ENCODE assay signal across 8 mouse cellular contexts in genomic region chr19:5715793-5716688, GRCm38 (mm10). TPM values are rescaled to one million over a fixed set of nuclear protein-coding genes. Genes with fewer than 3 reads are reported as not detected.
DNase-seq lines count a peak whose midpoint lies in the region; ATAC-seq and TF ChIP-seq lines count a peak whose summit lies in the region.

No protein-coding gene starts in this region.

- H3K9ac ChIP-seq in hindbrain, embryonic 15.5 days: peak overlapping the region; percentile 31
- no peak overlapping the region for H3K9ac ChIP-seq in liver, adult 2 months (ENCODE audit: low read depth, low read length)
- H3K9ac ChIP-seq in midbrain, postnatal 0 days (replicated peaks; ENCODE audit: low read length, poor library complexity, severe bottlenecking): peak overlapping the region; percentile 60

- H3K36me3 ChIP-seq in hindbrain, embryonic 15.5 days: peaks cover 34% of the 10 kb centered on the region
- H3K36me3 ChIP-seq in liver, adult 2 months (ENCODE audit: control insufficient read depth, insufficient read depth, low read length): peaks cover 2% of the 10 kb centered on the region; the same call in 1 of the 2 replicates
- H3K36me3 ChIP-seq in midbrain, postnatal 0 days (ENCODE audit: insufficient read depth, low read length): peaks cover 31% of the 10 kb centered on the region

- 21% methylated on average over 43 of the region's 43 CpGs for WGBS in hindbrain, embryonic 15.5 days
- WGBS in liver, adult 2 months: 45% methylated on average over 43 of the region's 43 CpGs
- 15% methylated on average over 43 of the region's 43 CpGs for WGBS in midbrain, postnatal 0 days

- DNase-seq in right cerebral cortex, postnatal 10 days (ENCODE audit: low spot score in 2 of 2): peak; percentile 80 to 82
- DNase-seq in right cerebral cortex, postnatal 36 days (ENCODE audit: low spot score in 2 of 2): no peak
- peak; percentile 61 for DNase-seq in embryo, embryonic 11 days
- DNase-seq in liver, adult 2 months (ENCODE audit: extremely low read depth, low read depth, low spot score): no peak
- DNase-seq in midbrain, postnatal 0 days (ENCODE audit: low spot score): peak; percentile 86
- DNase-seq in Muller cell, postnatal 12 days (ENCODE audit: inconsistent ontology term): no peak
- no peak for DNase-seq in gastrocnemius, postnatal 25 days

- peak; percentile 57 for ATAC-seq in hindbrain, embryonic 15.5 days (ENCODE audit: low FRiP score, low read depth)
- ATAC-seq in midbrain, postnatal 0 days (ENCODE audit: low FRiP score): peak; percentile 78

- H3K27ac ChIP-seq in hindbrain, embryonic 15.5 days (replicated peaks): peak overlapping the region; percentile 31; the same call in 1 of the 2 replicates
- no peak overlapping the region for H3K27ac ChIP-seq in liver, adult 2 months (replicated peaks; ENCODE audit: insufficient read depth, low read depth, low read length)
- H3K27ac ChIP-seq in midbrain, postnatal 0 days (ENCODE audit: low read depth, low read length): peak overlapping the region; percentile 65

- no peaks in the 10 kb centered on the region for H3K9me3 ChIP-seq in hindbrain, embryonic 15.5 days
- H3K9me3 ChIP-seq in midbrain, postnatal 0 days (ENCODE audit: low read length): no peaks in the 10 kb centered on the region

- TF ChIP-seq POLR2A in liver, adult 2 months (IDR thresholded peaks at IDR 0.05; ENCODE audit: extremely low read depth, insufficient read depth, low read length): no peak

- no peaks in the 10 kb centered on the region for H3K79me2 ChIP-seq in liver, adult 2 months (ENCODE audit: control insufficient read depth, insufficient read depth, low read length)

- peak overlapping the region; percentile 28 for H3K4me3 ChIP-seq in hindbrain, embryonic 15.5 days
- H3K4me3 ChIP-seq in liver, adult 2 months (ENCODE audit: insufficient read depth, low read depth, low read length): no peak overlapping the region
- H3K4me3 ChIP-seq in midbrain, postnatal 0 days (ENCODE audit: low read depth, low read length): peak overlapping the region; percentile 43

- no peaks in the 10 kb centered on the region for H3K27me3 ChIP-seq in hindbrain, embryonic 15.5 days
- no peaks in the 10 kb centered on the region for H3K27me3 ChIP-seq in liver, adult 2 months (ENCODE audit: control insufficient read depth, insufficient read depth, low read length)
- H3K27me3 ChIP-seq in midbrain, postnatal 0 days (ENCODE audit: insufficient read depth, low read length): no peaks in the 10 kb centered on the region

- peak overlapping the region; percentile 52 for H3K4me2 ChIP-seq in hindbrain, embryonic 15.5 days
- H3K4me2 ChIP-seq in midbrain, postnatal 0 days (ENCODE audit: low read depth, low read length, poor library complexity, severe bottlenecking): peak overlapping the region; percentile 74

- peak; percentile 29; the same call in 1 of the 2 replicates for TF ChIP-seq CTCF in liver, adult 2 months (IDR thresholded peaks at IDR 0.05; ENCODE audit: low read depth, low read length)
- peak; percentile 61 for TF ChIP-seq CTCF in midbrain, postnatal 0 days (IDR thresholded peaks at IDR 0.05)

- H3K4me1 ChIP-seq in hindbrain, embryonic 15.5 days (replicated peaks): peaks cover 32% of the 10 kb centered on the region
- H3K4me1 ChIP-seq in liver, adult 2 months (ENCODE audit: control insufficient read depth, insufficient read depth, low read length): 0 out of 2 replicates have a peak, but pooled peaks cover 3% of the 10 kb centered on the region
- H3K4me1 ChIP-seq in midbrain, postnatal 0 days (ENCODE audit: insufficient read depth, low read length): peaks cover 13% of the 10 kb centered on the region; the same call in 1 of the 2 replicates

RNA-seq across cellular contexts. Expression of gene Ehbp1l1, which starts 10.1 kb away (rescaled TPM):
- polyA plus RNA-seq in hindbrain, embryonic 15.5 days (2015; fragmentation: Nextera tagmentation; extraction: Ambion mirVana): 15.5 and 19.7 TPM in 2 replicates
- total RNA-seq in liver, adult 2 months (2014; rRNA removed): 5.1 and 5.8 TPM in 2 replicates
- 5.3 and 8.3 TPM in 2 replicates for polyA plus RNA-seq in liver, adult 2 months (2012; rRNA removed)
- 25.6 and 26.3 TPM in 2 replicates for total RNA-seq in midbrain, postnatal 0 days (2014; rRNA removed)
- 65.2 and 65.4 TPM in 2 replicates for polyA plus RNA-seq in midbrain, postnatal 0 days (2015; fragmentation: Nextera tagmentation; extraction: Ambion mirVana)
- total RNA-seq in gastrocnemius, postnatal 25 days (2021): 100 to 1,000 TPM; 241 to 266 TPM

RNA-seq across cellular contexts. Expression of gene Kcnk7, which starts 11.9 kb away (rescaled TPM):
- 0.14 and 0.30 TPM in 2 replicates for polyA plus RNA-seq in hindbrain, embryonic 15.5 days (2015; fragmentation: Nextera tagmentation; extraction: Ambion mirVana)
- not detected in 2 replicates for total RNA-seq in liver, adult 2 months (2014; rRNA removed)
- polyA plus RNA-seq in liver, adult 2 months (2012; rRNA removed): 0.09 TPM in 1 of 2 replicates, not detected in the other
- total RNA-seq in midbrain, postnatal 0 days (2014; rRNA removed): not detected in 2 replicates
- polyA plus RNA-seq in midbrain, postnatal 0 days (2015; fragmentation: Nextera tagmentation; extraction: Ambion mirVana): 0.47 and 0.49 TPM in 2 replicates
- total RNA-seq in gastrocnemius, postnatal 25 days (2021): not detected

RNA-seq across cellular contexts. Expression of gene Fam89b, which starts 13.4 kb away (rescaled TPM):
- polyA plus RNA-seq in hindbrain, embryonic 15.5 days (2015; fragmentation: Nextera tagmentation; extraction: Ambion mirVana): 139 and 149 TPM in 2 replicates
- 6.8 and 9.9 TPM in 2 replicates for total RNA-seq in liver, adult 2 months (2014; rRNA removed)
- 51.7 and 56.6 TPM in 2 replicates for polyA plus RNA-seq in liver, adult 2 months (2012; rRNA removed)
- total RNA-seq in midbrain, postnatal 0 days (2014; rRNA removed): 161 and 178 TPM in 2 replicates
- polyA plus RNA-seq in midbrain, postnatal 0 days (2015; fragmentation: Nextera tagmentation; extraction: Ambion mirVana): 126 TPM in 2 replicates
- 10 to 100 TPM; 24.7 to 24.9 TPM for total RNA-seq in gastrocnemius, postnatal 25 days (2021)

RNA-seq across cellular contexts. Expression of gene Ltbp3, which starts 24.7 kb away (rescaled TPM):
- 15.2 and 17.2 TPM in 2 replicates for polyA plus RNA-seq in hindbrain, embryonic 15.5 days (2015; fragmentation: Nextera tagmentation; extraction: Ambion mirVana)
- 1.2 and 2.1 TPM in 2 replicates for total RNA-seq in liver, adult 2 months (2014; rRNA removed)
- polyA plus RNA-seq in liver, adult 2 months (2012; rRNA removed): 3.4 and 3.6 TPM in 2 replicates
- 28.8 and 29.3 TPM in 2 replicates for total RNA-seq in midbrain, postnatal 0 days (2014; rRNA removed)
- polyA plus RNA-seq in midbrain, postnatal 0 days (2015; fragmentation: Nextera tagmentation; extraction: Ambion mirVana): 9.1 and 12.8 TPM in 2 replicates
- total RNA-seq in gastrocnemius, postnatal 25 days (2021): 10 to 100 TPM; 45.7 to 49.6 TPM

RNA-seq across cellular contexts. Expression of gene Pcnx3, which starts 27.3 kb away (rescaled TPM):
- polyA plus RNA-seq in hindbrain, embryonic 15.5 days (2015; fragmentation: Nextera tagmentation; extraction: Ambion mirVana): 23.9 and 26.7 TPM in 2 replicates
- total RNA-seq in liver, adult 2 months (2014; rRNA removed): 7.6 and 14.0 TPM in 2 replicates
- polyA plus RNA-seq in liver, adult 2 months (2012; rRNA removed): 44.8 and 63.8 TPM in 2 replicates
- 95.5 and 103 TPM in 2 replicates for total RNA-seq in midbrain, postnatal 0 days (2014; rRNA removed)
- polyA plus RNA-seq in midbrain, postnatal 0 days (2015; fragmentation: Nextera tagmentation; extraction: Ambion mirVana): 18.4 and 19.1 TPM in 2 replicates
- 10 to 100 TPM; 13.5 to 13.8 TPM for total RNA-seq in gastrocnemius, postnatal 25 days (2021)

Comparison
In these comparisons a context has a peak if more than half of its experiments do, and no peak if none do; other contexts are left out.
1. DNase-seq: peak in right cerebral cortex, postnatal 10 days (2 of 2), embryo, embryonic 11 days (single experiment) and midbrain, postnatal 0 days (single experiment); none in right cerebral cortex, postnatal 36 days (0 of 2), liver, adult 2 months (single experiment), Muller cell, postnatal 12 days (single experiment) and gastrocnemius, postnatal 25 days (single experiment).